Comparison of ENCODE assay signal across 9 mouse cellular contexts in the genomic region with DNA sequence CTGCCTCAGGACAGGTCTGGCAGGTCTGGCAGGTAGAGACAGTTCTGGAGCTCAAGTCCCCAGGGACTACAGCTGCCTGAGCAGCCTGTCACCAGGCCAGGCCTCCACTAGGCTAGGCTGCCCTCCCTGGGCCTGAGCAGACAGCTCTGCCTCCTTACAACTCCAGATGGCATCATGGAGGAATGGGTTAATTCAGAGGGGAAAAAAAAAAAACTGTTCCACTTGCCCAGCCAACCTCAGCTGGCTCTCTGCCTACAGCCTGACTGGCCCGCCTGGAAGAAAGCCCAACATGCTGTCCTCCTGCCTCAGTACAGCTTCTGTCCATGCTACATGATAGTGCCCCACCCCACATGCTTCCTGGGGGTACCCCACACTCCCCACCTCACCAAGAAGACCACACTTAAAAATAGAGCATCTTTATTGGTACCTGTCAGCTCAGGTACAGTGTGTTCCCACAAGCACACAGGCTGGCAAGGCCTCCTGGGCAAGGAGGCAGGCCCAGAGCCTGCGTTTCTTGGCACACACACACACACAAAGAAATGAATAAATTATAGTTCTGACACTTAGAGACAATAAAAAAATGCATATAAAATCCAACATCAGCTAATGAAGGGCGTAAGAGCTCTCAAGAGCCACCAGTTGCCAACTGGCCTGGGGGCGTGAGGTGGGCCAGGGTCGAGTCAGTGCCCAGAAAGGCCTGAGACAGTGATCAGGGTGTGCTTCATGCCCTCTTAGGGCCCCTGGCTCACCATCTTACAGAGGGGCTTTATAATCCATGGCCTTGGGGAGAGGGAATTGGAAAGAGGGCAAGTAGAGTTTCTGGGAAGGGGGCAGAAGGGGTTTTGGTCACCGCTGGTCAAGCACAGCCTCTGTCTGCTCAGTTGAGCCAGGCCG. TPM values are rescaled to one million over a fixed set of nuclear protein-coding genes. Genes with fewer than 3 reads are reported as not detected.
DNase-seq lines count a peak whose midpoint lies in the region; ATAC-seq and TF ChIP-seq lines count a peak whose summit lies in the region.
"Had no signal": no experiment of that assay in that cellular context is flagged by ENCODE, and none has a peak within 500 bp of the region (broad histone marks: within the 10 kb centered on the region; RNA-seq: fewer than 3 reads in every experiment).

No protein-coding gene starts in this region.

- TF ChIP-seq CTCF in kidney, adult 2 months (conservative IDR thresholded peaks at IDR 0.05; ENCODE audit: insufficient read depth, insufficient read length, low read depth, low read length), result no peak

- H3K4me2 ChIP-seq in hindbrain, embryonic 13.5 days, result no peak overlapping the region
- H3K4me2 ChIP-seq in hindbrain, embryonic 11.5 days (replicated peaks; ENCODE audit: low read depth, low read length), result no peak overlapping the region
- H3K4me2 ChIP-seq in neural tube, embryonic 12.5 days (replicated peaks), result no peak overlapping the region
- H3K4me2 ChIP-seq: liver, embryonic 15.5 days had no signal

- ATAC-seq in hindbrain, embryonic 13.5 days (ENCODE audit: low FRiP score), result peak; percentile 45; the same call in 1 of the 2 replicates
- ATAC-seq in hindbrain, embryonic 11.5 days (ENCODE audit: low FRiP score), result no peak
- ATAC-seq in neural tube, embryonic 12.5 days (ENCODE audit: low FRiP score, low read depth), result 0 out of 2 replicates have a peak, but pooled peaks have one; percentile 33

- H3K9me3 ChIP-seq in hindbrain, embryonic 13.5 days, result no peaks in the 10 kb centered on the region
- H3K9me3 ChIP-seq in hindbrain, embryonic 11.5 days (ENCODE audit: control insufficient read depth, low read length), result no peaks in the 10 kb centered on the region
- H3K9me3 ChIP-seq in neural tube, embryonic 12.5 days, result no peaks in the 10 kb centered on the region
- H3K9me3 ChIP-seq: liver, embryonic 15.5 days had no signal

- intact Hi-C loops in gastrocnemius, postnatal 14 days (cut with DNase I; ENCODE audit: low total_unique reads), result no loop called here

- no peak for TF ChIP-seq POLR2A in kidney, adult 2 months (IDR thresholded peaks at IDR 0.05; ENCODE audit: low read depth, low read length)

- peaks cover 25% of the 10 kb centered on the region for H3K4me1 ChIP-seq in hindbrain, embryonic 13.5 days (replicated peaks)
- H3K4me1 ChIP-seq in hindbrain, embryonic 11.5 days (replicated peaks; ENCODE audit: control insufficient read depth, insufficient read depth, low read length), result no peaks in the 10 kb centered on the region; the same call in 1 of the 2 replicates
- peaks cover 21% of the 10 kb centered on the region for H3K4me1 ChIP-seq in kidney, adult 2 months (ENCODE audit: control insufficient read depth, insufficient read depth, low read length)
- peaks cover 9% of the 10 kb centered on the region; the same call in 1 of the 2 replicates for H3K4me1 ChIP-seq in neural tube, embryonic 12.5 days

- H3K27me3 ChIP-seq in hindbrain, embryonic 13.5 days, result no peaks in the 10 kb centered on the region
- no peaks in the 10 kb centered on the region for H3K27me3 ChIP-seq in hindbrain, embryonic 11.5 days (ENCODE audit: control insufficient read depth, insufficient read depth, low read length)
- no peaks in the 10 kb centered on the region for H3K27me3 ChIP-seq in kidney, adult 2 months (replicated peaks; ENCODE audit: control insufficient read depth, insufficient read depth, low read length)
- no peaks in the 10 kb centered on the region for H3K27me3 ChIP-seq in neural tube, embryonic 12.5 days (replicated peaks)
- H3K27me3 ChIP-seq: liver, embryonic 15.5 days had no signal

- DNase-seq in hindbrain, embryonic 11.5 days (ENCODE audit: low spot score), result no peak
- DNase-seq in MN1 (ENCODE audit: low spot score), result peak; percentile 81
- DNase-seq in cerebellum, postnatal 25 days, result peak; percentile 88 to 92
- peak; percentile 78 for DNase-seq in kidney, adult 2 months
- DNase-seq in testis, postnatal 14 days (ENCODE audit: low spot score), result no peak
- DNase-seq in gastrocnemius, postnatal 14 days, result no peak

- 0 out of 2 replicates have a peak, but pooled peaks cover 7% of the 10 kb centered on the region for H3K36me3 ChIP-seq in hindbrain, embryonic 13.5 days
- H3K36me3 ChIP-seq in hindbrain, embryonic 11.5 days (ENCODE audit: control insufficient read depth, insufficient read depth, low read length), result no peaks in the 10 kb centered on the region
- peaks cover 2% of the 10 kb centered on the region; the same call in 1 of the 2 replicates for H3K36me3 ChIP-seq in kidney, adult 2 months (ENCODE audit: control insufficient read depth, insufficient read depth, low read length)
- H3K36me3 ChIP-seq in neural tube, embryonic 12.5 days, result no peaks in the 10 kb centered on the region

- H3K9ac ChIP-seq in hindbrain, embryonic 13.5 days, result no peak overlapping the region
- H3K9ac ChIP-seq in hindbrain, embryonic 11.5 days (ENCODE audit: low read depth, low read length), result no peak overlapping the region
- H3K9ac ChIP-seq in neural tube, embryonic 12.5 days, result no peak overlapping the region
- H3K9ac ChIP-seq: liver, embryonic 15.5 days had no signal

- no peak overlapping the region for H3K4me3 ChIP-seq in hindbrain, embryonic 13.5 days
- no peak overlapping the region for H3K4me3 ChIP-seq in hindbrain, embryonic 11.5 days (ENCODE audit: low read depth, low read length)
- H3K4me3 ChIP-seq in kidney, adult 2 months (ENCODE audit: insufficient read depth, low read depth, low read length), result no peak overlapping the region
- no peak overlapping the region for H3K4me3 ChIP-seq in neural tube, embryonic 12.5 days
- H3K4me3 ChIP-seq: liver, embryonic 15.5 days had no signal

- peak overlapping the region; percentile 73 for H3K27ac ChIP-seq in hindbrain, embryonic 13.5 days
- H3K27ac ChIP-seq in hindbrain, embryonic 11.5 days (ENCODE audit: low read depth, low read length), result no peak overlapping the region
- H3K27ac ChIP-seq in kidney, adult 2 months (ENCODE audit: insufficient read depth, low read depth, low read length), result peak overlapping the region; percentile 15; the same call in 1 of the 2 replicates
- H3K27ac ChIP-seq in neural tube, embryonic 12.5 days, result no peak overlapping the region
- H3K27ac ChIP-seq: liver, embryonic 15.5 days had no signal

- whole genome bisulfite sequencing in hindbrain, embryonic 13.5 days, result 68% methylated on average over 7 of the region's 7 CpGs
- 86% methylated on average over 7 of the region's 7 CpGs for WGBS in hindbrain, embryonic 11.5 days
- 51% methylated on average over 7 of the region's 7 CpGs for WGBS in kidney, adult 2 months
- 85% methylated on average over 7 of the region's 7 CpGs for WGBS in neural tube, embryonic 12.5 days

RNA-seq across cellular contexts. Expression of gene Csrnp1, which starts 13.4 kb away (rescaled TPM):
- 1.2 and 1.7 TPM in 2 replicates for polyA plus RNA-seq in hindbrain, embryonic 13.5 days (2015; fragmentation: Nextera tagmentation; extraction: Ambion mirVana)
- 0.62 and 1.3 TPM in 2 replicates for polyA plus RNA-seq in hindbrain, embryonic 11.5 days (2014; fragmentation: Nextera tagmentation; extraction: Ambion mirVana)
- 14.8 and 24.2 TPM in 2 replicates for polyA plus RNA-seq in kidney, adult 2 months (2012; rRNA removed)
- polyA plus RNA-seq in neural tube, embryonic 12.5 days (2016; fragmentation: Nextera tagmentation; extraction: Ambion mirVana), result 2.4 and 2.7 TPM in 2 replicates
- 1 to 10 TPM; 1.9 to 2.5 TPM for total RNA-seq in gastrocnemius, postnatal 14 days (2021)

RNA-seq across cellular contexts. Expression of gene Ttc21a, which starts 33.6 kb away (rescaled TPM):
- polyA plus RNA-seq in hindbrain, embryonic 13.5 days (2015; fragmentation: Nextera tagmentation; extraction: Ambion mirVana), result 0.65 and 1.2 TPM in 2 replicates
- polyA plus RNA-seq in hindbrain, embryonic 11.5 days (2014; fragmentation: Nextera tagmentation; extraction: Ambion mirVana), result 0.23 and 0.60 TPM in 2 replicates
- polyA plus RNA-seq in kidney, adult 2 months (2012; rRNA removed), result 0.06 and 0.07 TPM in 2 replicates
- 0.28 and 0.38 TPM in 2 replicates for polyA plus RNA-seq in neural tube, embryonic 12.5 days (2016; fragmentation: Nextera tagmentation; extraction: Ambion mirVana)
- total RNA-seq in gastrocnemius, postnatal 14 days (2021), result not detected

RNA-seq across cellular contexts. Expression of gene Gorasp1, which starts 33.6 kb away (rescaled TPM):
- 26.0 and 27.9 TPM in 2 replicates for polyA plus RNA-seq in hindbrain, embryonic 13.5 days (2015; fragmentation: Nextera tagmentation; extraction: Ambion mirVana)
- polyA plus RNA-seq in hindbrain, embryonic 11.5 days (2014; fragmentation: Nextera tagmentation; extraction: Ambion mirVana), result 17.3 and 18.5 TPM in 2 replicates
- 17.8 and 20.7 TPM in 2 replicates for polyA plus RNA-seq in kidney, adult 2 months (2012; rRNA removed)
- 22.6 and 23.8 TPM in 2 replicates for polyA plus RNA-seq in neural tube, embryonic 12.5 days (2016; fragmentation: Nextera tagmentation; extraction: Ambion mirVana)
- 10 to 100 TPM; 16.9 to 17.7 TPM for total RNA-seq in gastrocnemius, postnatal 14 days (2021)

RNA-seq across cellular contexts. Expression of gene Xirp1, which starts 52.4 kb away (rescaled TPM):
- 0.04 and 0.09 TPM in 2 replicates for polyA plus RNA-seq in hindbrain, embryonic 13.5 days (2015; fragmentation: Nextera tagmentation; extraction: Ambion mirVana)
- 0.04 TPM in 1 of 2 replicates, not detected in the other for polyA plus RNA-seq in hindbrain, embryonic 11.5 days (2014; fragmentation: Nextera tagmentation; extraction: Ambion mirVana)
- 0.18 and 0.94 TPM in 2 replicates for polyA plus RNA-seq in kidney, adult 2 months (2012; rRNA removed)
- polyA plus RNA-seq in neural tube, embryonic 12.5 days (2016; fragmentation: Nextera tagmentation; extraction: Ambion mirVana), result 0.25 and 0.49 TPM in 2 replicates
- total RNA-seq in gastrocnemius, postnatal 14 days (2021), result 100 to 1,000 TPM in 1 of 2 experiments, 10 to 100 TPM in 1; 47.9 to 100 TPM

Comparison
In these comparisons a context has a peak if more than half of its experiments do, and no peak if none do; other contexts are left out.
1. H3K27ac ChIP-seq: peak in hindbrain, embryonic 13.5 days (single experiment) and kidney, adult 2 months (single experiment); none in hindbrain, embryonic 11.5 days (single experiment) and neural tube, embryonic 12.5 days (single experiment).
2. DNase-seq: peak in MN1 (single experiment), cerebellum, postnatal 25 days (2 of 2) and kidney, adult 2 months (single experiment); none in hindbrain, embryonic 11.5 days (single experiment), testis, postnatal 14 days (single experiment) and gastrocnemius, postnatal 14 days (single experiment).